Mouse (Mus musculus) midbrain, embryonic 14.5 days (tissue): Measurements from ENCODE around the gene Tatdn3. TPM values are rescaled to one million over a fixed set of nuclear protein-coding genes. Genes with fewer than 3 reads are reported as not detected.
A peak's percentile ranks its signal among the peaks of the same experiment; 100 is the strongest.
"Not testable (repeated sequence)": the region's sequence is repeated elsewhere in the genome, so short reads cannot be mapped to it uniquely, and the experiment has no call there.

Source experiments
- ATAC-seq: fragments of 200-750 bp; cut with Nextera tagmentation; 2 replicates; pipeline ENCODE4 v1.8.0; 2017; ENCODE audit warnings: moderate number of reproducible peaks, moderate library complexity; ENCODE audit not compliant: low FRiP score, low TSS enrichment
- DNase-seq: peaks from one replicate; pipeline ENCODE4 v3.0.0-alpha.2; 2015
- H3K27ac ChIP-seq: fragments of 300-500 bp; sonication (generic); replicated peaks from 2 replicates; pipeline ENCODE4 v1.5.1; 2014; ENCODE audit warnings: mild to moderate bottlenecking, low read depth, low read length, moderate library complexity
- H3K27me3 ChIP-seq: fragments of 300-500 bp; sonication (generic); 2 replicates; pipeline ENCODE4 v1.6.1; 2014; ENCODE audit warnings: low read length, control low read depth, mixed read lengths; ENCODE audit not compliant: control insufficient read depth, insufficient read depth
- H3K36me3 ChIP-seq: fragments of 300-500 bp; sonication (generic); 2 replicates; pipeline ENCODE4 v1.6.1; 2014; ENCODE audit warnings: low read length, control low read depth; ENCODE audit not compliant: control insufficient read depth, insufficient read depth
- H3K4me1 ChIP-seq: fragments of 300-500 bp; sonication (generic); 2 replicates; pipeline ENCODE4 v1.6.1; 2014; ENCODE audit warnings: mild to moderate bottlenecking, antibody characterized with exemption, low read length, control low read depth; ENCODE audit not compliant: control insufficient read depth, insufficient read depth
- H3K4me2 ChIP-seq: fragments of 300-500 bp; sonication (generic); 2 replicates; pipeline ENCODE4 v1.6.1; 2014; ENCODE audit warnings: mild to moderate bottlenecking, low read length, moderate library complexity
- H3K4me3 ChIP-seq: fragments of 300-500 bp; sonication (generic); replicated peaks from 2 replicates; pipeline ENCODE4 v1.5.1; 2014; ENCODE audit warnings: low read depth, low read length
- H3K9ac ChIP-seq: fragments of 300-500 bp; sonication (generic); replicated peaks from 2 replicates; pipeline ENCODE4 v1.6.1; 2014; ENCODE audit warnings: mild to moderate bottlenecking, low read length, moderate library complexity
- H3K9me3 ChIP-seq: fragments of 300-500 bp; sonication (generic); 2 replicates; pipeline ENCODE4 v1.6.1; 2016; ENCODE audit warnings: low read length, control low read depth, mixed read lengths; ENCODE audit not compliant: control insufficient read depth
- WGBS: fragments of 180-500 bp; shearing (Covaris S2); extraction: QIAGEN DNeasy Blood & Tissue Kit; methylation state at CpG from one replicate; pipeline ENCODE4 v1.1.7; 2014; 5-methylcytosine and 5-hydroxymethylcytosine counted together
- polyA plus RNA-seq: library from polyadenylated mRNA; unstranded; fragments of >200 nt; fragmentation: Nextera tagmentation; extraction: Ambion mirVana; gene quantifications from 2 replicates; pipeline ENCODE4 v1.2.1, GENCODE M21; 2014

Tatdn3 gene
- polyA plus RNA-seq, 1 experiment from 2014 or later = 16.0 TPM

DNA sequence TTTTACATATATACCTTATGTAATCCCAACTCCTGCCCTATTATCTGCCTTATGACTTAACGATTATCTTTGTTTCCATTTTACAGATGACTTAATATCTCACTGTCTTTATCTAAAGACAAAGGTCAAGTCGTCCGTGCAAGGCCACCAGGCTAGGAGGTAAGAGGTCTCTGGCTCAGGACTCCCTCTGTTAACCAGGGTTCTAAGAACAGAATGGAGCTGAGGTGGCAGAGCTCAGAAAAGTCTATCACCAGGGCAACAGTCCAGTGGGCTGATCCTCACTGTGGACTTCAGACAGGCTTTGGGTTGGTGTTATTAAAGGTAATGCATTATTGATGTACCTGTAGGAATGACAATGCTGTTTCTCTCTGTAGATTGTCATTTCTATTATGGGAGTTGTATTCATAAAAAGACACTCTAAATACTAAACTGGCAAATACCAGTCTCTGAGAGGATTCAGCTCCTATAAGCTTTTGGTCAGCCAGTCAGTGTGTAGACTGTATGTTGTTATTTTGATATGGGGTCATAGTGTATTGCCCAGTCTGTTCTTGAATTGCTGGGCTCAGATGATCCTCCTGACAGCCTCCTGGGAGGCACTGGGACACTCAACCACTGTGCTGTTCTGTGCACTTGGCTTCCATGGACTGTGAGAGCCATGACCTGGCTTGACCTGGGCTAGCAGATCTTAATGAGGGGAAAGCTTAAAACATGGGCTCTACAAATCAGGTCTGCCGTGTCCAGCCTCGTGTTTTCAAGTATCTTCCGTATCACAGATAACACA is 26.0 kb downstream of the Tatdn3 start, which contains the start of gene Spata45:
TSS of gene Spata45 (plus strand) at position 86 of the 781 bp plus-strand sequence.
- Histone ChIP-seq H3K36me3 (no peaks in the 10 kb centered on the region), H3K4me3 (no peak within 1 kb of the TSS), H3K9ac (no peak within 1 kb of the TSS), H3K4me2 (no peak within 1 kb of the TSS), H3K27me3 (no peaks in the 10 kb centered on the region), H3K4me1 (no peaks in the 10 kb centered on the region), H3K27ac (no peak within 1 kb of the TSS), H3K9me3 (no peaks in the 10 kb centered on the region)
- DNase-seq = no peak
- WGBS = 80% methylated on average over 6 of the region's 6 CpGs
- ATAC-seq = no peak

DNA sequence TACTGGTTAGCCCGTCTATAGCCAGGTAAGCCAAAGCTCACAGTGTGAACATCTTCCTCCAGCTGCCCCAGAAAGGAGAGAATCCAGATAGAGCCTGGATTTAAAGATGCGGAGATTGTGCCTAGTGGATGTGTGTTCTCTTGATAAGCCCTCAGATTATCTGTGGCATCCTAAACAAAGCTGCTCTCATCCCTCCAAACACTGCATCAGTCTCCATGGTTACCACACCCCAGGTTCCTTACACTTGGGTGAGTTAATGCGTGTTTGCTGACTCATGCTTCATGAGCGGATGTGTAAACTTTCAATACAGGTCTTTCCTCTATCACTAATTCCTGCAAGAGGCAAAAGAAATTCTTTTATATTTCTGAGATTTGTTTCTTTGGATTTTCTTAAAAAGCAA is 27.1 kb downstream of the Tatdn3 start:
- WGBS = 14% methylated on average over 4 of the region's 4 CpGs
- Histone ChIP-seq H3K9ac (no peak overlapping the region), H3K36me3 (no peaks in the 10 kb centered on the region), H3K27ac (no peak overlapping the region), H3K4me1 (no peaks in the 10 kb centered on the region), H3K4me2 (no peak overlapping the region), H3K4me3 (no peak overlapping the region), H3K27me3 (no peaks in the 10 kb centered on the region), H3K9me3 (no peaks in the 10 kb centered on the region)
- peak; percentile 9 for DNase-seq
- no peak for ATAC-seq

GRCm38 (mm10) chr1:191030922-191031425 is 31.8 kb downstream of the Tatdn3 start:
- not testable (repeated sequence) for DNase-seq, H3K4me1 ChIP-seq, H3K27ac ChIP-seq, ATAC-seq, H3K4me3 ChIP-seq, H3K4me2 ChIP-seq, H3K9ac ChIP-seq, H3K27me3 ChIP-seq, H3K9me3 ChIP-seq, H3K36me3 ChIP-seq
- WGBS = 84% methylated on average over 6 of the region's 6 CpGs

- Histone ChIP-seq H3K4me3 (no peak overlapping the region), H3K27ac (no peak overlapping the region), H3K27me3 (no peaks in the 10 kb centered on the region), H3K9ac (no peak overlapping the region), H3K9me3 (no peaks in the 10 kb centered on the region), H3K4me1 (peaks cover 2% of the 10 kb centered on the region), H3K4me2 (no peak overlapping the region), H3K36me3 (no peaks in the 10 kb centered on the region)
- peak; percentile 4 for DNase-seq
- 46% methylated on average over 10 of the region's 10 CpGs for WGBS
- ATAC-seq = no peak
Measured at GRCm38 (mm10) chr1:191030182-191030581, 32.5 kb downstream of the Tatdn3 start.

- peak; percentile 100 for DNase-seq
- H3K9ac ChIP-seq = peak within 1 kb of the TSS; percentile 84
- under 1% methylated on average over 50 of the region's 50 CpGs for WGBS
- no peaks in the 10 kb centered on the region for H3K9me3 ChIP-seq
- peak within 1 kb of the TSS; percentile 89 for H3K27ac ChIP-seq
- ATAC-seq = peak; percentile 98
- peak within 1 kb of the TSS; percentile 97 for H3K4me2 ChIP-seq
- peaks cover 11% of the 10 kb centered on the region for H3K4me1 ChIP-seq
- peak within 1 kb of the TSS; percentile 78 for H3K4me3 ChIP-seq
- H3K36me3 ChIP-seq = peaks cover 5% of the 10 kb centered on the region; the same call in 1 of the 2 replicates
- no peaks in the 10 kb centered on the region for H3K27me3 ChIP-seq
Measured at GRCm38 (mm10) chr1:191026021-191026713, 36.6 kb downstream of the Tatdn3 start, which contains the start of gene Flvcr1. Flvcr1 (minus strand) TSS chr1:191026158.

GRCm38 (mm10) chr1:191025016-191026012 is 37.4 kb downstream of the Tatdn3 start:
- peaks cover 5% of the 10 kb centered on the region; the same call in 1 of the 2 replicates for H3K36me3 ChIP-seq
- peak overlapping the region; percentile 97 for H3K4me2 ChIP-seq
- peak; percentile 56 for ATAC-seq
- no peaks in the 10 kb centered on the region for H3K27me3 ChIP-seq
- H3K27ac ChIP-seq = peak overlapping the region; percentile 89
- no peaks in the 10 kb centered on the region for H3K9me3 ChIP-seq
- peak overlapping the region; percentile 84 for H3K9ac ChIP-seq
- peak overlapping the region; percentile 78 for H3K4me3 ChIP-seq
- 1% methylated on average over 67 of the region's 69 CpGs for WGBS
- no peak for DNase-seq
- H3K4me1 ChIP-seq = peaks cover 11% of the 10 kb centered on the region

DNA sequence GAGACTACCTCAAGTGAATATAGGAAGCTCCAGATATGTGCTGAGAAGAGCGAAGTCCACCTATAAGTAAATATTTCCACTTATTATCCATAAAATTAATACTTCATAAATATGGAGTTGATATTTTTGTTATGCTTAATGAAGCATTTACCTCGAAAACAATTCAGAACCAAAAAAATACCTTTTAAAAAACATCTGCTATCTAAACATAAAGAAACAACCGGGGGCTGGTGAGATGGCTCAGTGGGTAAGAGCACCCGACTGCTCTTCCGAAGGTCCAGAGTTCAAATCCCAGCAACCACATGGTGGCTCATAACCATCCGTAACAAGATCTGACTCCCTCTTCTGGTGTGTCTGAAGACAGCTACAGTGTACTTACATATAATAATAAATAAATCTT is 38.9 kb downstream of the Tatdn3 start:
- not testable (repeated sequence) for H3K4me3 ChIP-seq, DNase-seq, H3K9ac ChIP-seq, H3K36me3 ChIP-seq, H3K27ac ChIP-seq, H3K27me3 ChIP-seq, H3K4me2 ChIP-seq, ATAC-seq, H3K9me3 ChIP-seq
- WGBS = 97% methylated on average over 5 of the region's 6 CpGs
- H3K4me1 ChIP-seq = peaks cover 11% of the 10 kb centered on the region

GRCm38 (mm10) chr1:191023140-191023539 is 39.6 kb downstream of the Tatdn3 start:
- WGBS = 97% methylated on average over 2 of the region's 2 CpGs

More at GRCm38 (mm10) chr1:191023140-191023539, 39.6 kb downstream of the Tatdn3 start:
- Histone ChIP-seq H3K27me3 (no peaks in the 10 kb centered on the region), H3K4me2 (no peak overlapping the region), H3K4me1 (peaks cover 11% of the 10 kb centered on the region), H3K4me3 (no peak overlapping the region), H3K9ac (no peak overlapping the region), H3K27ac (no peak overlapping the region), H3K9me3 (no peaks in the 10 kb centered on the region), H3K36me3 (peaks cover 5% of the 10 kb centered on the region; the same call in 1 of the 2 replicates)
- ATAC-seq (no peak), DNase-seq (no peak)
